Mouse (Mus musculus): ENCODE data around the gene Haus7.
A peak's percentile ranks its signal among the peaks of the same experiment; 100 is the strongest.
"Not testable (repeated sequence)": the region's sequence is repeated elsewhere in the genome, so short reads cannot be mapped to it uniquely, and the experiment has no call there.

The Haus7 gene

GRCm38 (mm10) chrX:73465483-73466186, 6.8 kb upstream of the Haus7 start:
- no peak for DNase-seq

GRCm38 (mm10) chrX:73460792-73461191, 1.9 kb upstream of the Haus7 start:
- DNase-seq = no peak

- peak; percentile 73 for DNase-seq
These were observed 6.9 kb downstream of the Haus7 start for GRCm38 (mm10) chrX:73451949-73452348.

GRCm38 (mm10) chrX:73441428-73441827, 17.4 kb downstream of the Haus7 start:
- no peak for DNase-seq

GRCm38 (mm10) chrX:73435252-73435651, 23.6 kb downstream of the Haus7 start, which contains the start of gene Trex2:
TSS of gene Trex2 (minus strand) at chrX:73435344.
- no peak for DNase-seq

GRCm38 (mm10) chrX:73432850-73433249, 26.0 kb downstream of the Haus7 start:
- DNase-seq = no peak

GRCm38 (mm10) chrX:73430036-73430435, 28.8 kb downstream of the Haus7 start:
- DNase-seq = peak; percentile 11

- no peak for DNase-seq
These were observed 46.1 kb downstream of the Haus7 start for GRCm38 (mm10) chrX:73412767-73413166.

GRCm38 (mm10) chrX:73410880-73411517, 47.8 kb downstream of the Haus7 start, which contains the start of gene Zfp92:
TSS of gene Zfp92 (plus strand) at chrX:73411096.
- DNase-seq = no peak

- DNase-seq = no peak
These were observed 57.2 kb downstream of the Haus7 start for GRCm38 (mm10) chrX:73401616-73402015.

- DNase-seq = no peak
These were observed 57.9 kb downstream of the Haus7 start for GRCm38 (mm10) chrX:73400951-73401350.

GRCm38 (mm10) chrX:73398636-73399035, 60.2 kb downstream of the Haus7 start, which contains the start of gene Gm18336:
TSS of gene Gm18336 (minus strand) at chrX:73398736.
- not testable (repeated sequence) for DNase-seq

- no peak for DNase-seq
These were observed 62.4 kb downstream of the Haus7 start for GRCm38 (mm10) chrX:73396446-73396845.

GRCm38 (mm10) chrX:73391481-73391880, 67.4 kb downstream of the Haus7 start:
- DNase-seq = no peak

Data from cerebellum, adult 9-10 months (tissue).